Mouse (Mus musculus): ENCODE results near the gene Ethe1.

- TF ChIP-seq CTCF (IDR thresholded peaks at IDR 0.05; ENCODE audit: borderline replicate concordance, extremely low read depth, insufficient read depth, insufficient read length) (no peak), POLR2A (IDR thresholded peaks at IDR 0.05; ENCODE audit: borderline replicate concordance, extremely low read depth, insufficient read depth, insufficient read length, poor library complexity, severe bottlenecking) (no peak)
Measured at GRCm38 (mm10) chr7:24537591-24537990, 49.8 kb upstream of the Ethe1 start.

Measured in brain, embryonic 14.5 days (tissue).